Mouse (Mus musculus) pancreas, adult 10 weeks (tissue): ENCODE measurements around the gene Lrif1. TPM values are rescaled to one million over a fixed set of nuclear protein-coding genes. Genes with fewer than 3 reads are reported as not detected.

ENCODE experiments used
- polyA plus RNA-seq: library from polyadenylated mRNA; stranded (reverse); fragments of 350-450 nt; fragmentation: Illumina TruSeq; extraction: RNeasy Lipid Tissue Mini Kit (QIAGEN cat#74804); gene quantifications from one replicate; pipeline ENCODE4 v1.2.3, GENCODE M21; 2015; ENCODE audit warnings: low read depth, low replicate concordance; ENCODE audit not compliant: insufficient read depth

Lrif1 gene
- 6.6 TPM for polyA plus RNA-seq

DNA sequence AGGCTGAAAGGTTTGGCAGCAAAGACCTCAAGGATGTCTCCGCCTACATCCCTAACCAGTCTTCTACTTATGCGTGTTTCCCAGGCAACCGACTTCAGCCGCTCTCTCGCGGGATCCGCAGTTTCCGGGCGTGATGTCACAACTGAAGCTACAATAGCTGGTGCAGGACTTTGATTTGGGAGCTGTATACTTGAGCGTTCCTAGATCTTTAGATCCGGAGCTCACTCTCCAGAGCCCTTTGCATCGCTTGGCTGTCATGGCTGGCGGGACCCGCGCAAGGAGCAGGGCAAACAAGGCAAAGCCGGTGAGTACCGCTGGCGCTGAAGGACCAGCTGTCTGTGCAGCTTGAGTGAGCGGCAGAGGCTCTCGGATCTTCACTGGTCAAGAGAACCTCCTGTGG is at the start of gene Lrif1:
TSS of gene Lrif1 (plus strand) at position 158 of the 400 bp plus-strand sequence.

Other genes with a start within 250 kb of the Lrif1 start
- gene Dennd2d, start 202.6 kb upstream of the Lrif1 start, polyA plus RNA-seq: 11.0 TPM
- gene Dram2, start 137.2 kb upstream of the Lrif1 start, polyA plus RNA-seq: 11.0 TPM
- 11.9 TPM for gene Cept1, start 137.2 kb upstream of the Lrif1 start, polyA plus RNA-seq
- 4.4 TPM for gene Cd53, start 105.2 kb downstream of the Lrif1 start, polyA plus RNA-seq
- not detected for gene Olfr266, start 141.3 kb downstream of the Lrif1 start, polyA plus RNA-seq